Mouse (Mus musculus): ENCODE results near the gene Trim11. TPM values are rescaled to one million over a fixed set of nuclear protein-coding genes. Genes with fewer than 3 reads are reported as not detected.

The Trim11 gene
- polyA plus RNA-seq, 1 experiment from 2014 or later: 36.1 TPM

DNA sequence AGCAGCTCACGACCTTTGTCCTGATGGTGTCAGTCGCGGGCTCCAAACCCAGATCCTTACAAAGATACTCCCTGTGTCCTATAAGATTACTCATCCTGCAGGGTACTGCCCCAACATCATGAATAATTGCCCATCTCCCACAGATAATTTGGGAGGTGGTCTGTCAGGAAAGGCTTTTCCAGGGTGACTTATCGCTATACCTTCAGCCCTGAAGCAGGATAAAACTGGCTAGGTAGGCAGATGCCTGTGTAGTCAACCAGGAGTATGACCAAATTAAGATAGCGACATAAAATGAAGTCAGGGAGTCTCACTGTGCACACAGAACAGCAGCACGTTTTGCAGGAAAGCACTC is 38.8 kb upstream of the Trim11 start:
- peak overlapping the region; percentile 98 for H3K9ac ChIP-seq (ENCODE audit: low read length)
- peak overlapping the region; percentile 99 for H3K4me2 ChIP-seq (ENCODE audit: low read length)
- H3K4me1 ChIP-seq (ENCODE audit: control insufficient read depth in 2 of 2, insufficient read depth in 2 of 2, low read length in 2 of 2): peaks cover 6 to 13% of the 10 kb centered on the region in 2 experiments
- WGBS: 18% methylated on average over 6 of the region's 6 CpGs
- H3K9me3 ChIP-seq (ENCODE audit: control insufficient read depth, low read length): no peaks in the 10 kb centered on the region
- ATAC-seq (ENCODE audit: insufficient number of reproducible peaks, insufficient read depth, low FRiP score, low read depth): no peak
- peaks cover 28% of the 10 kb centered on the region for H3K36me3 ChIP-seq (ENCODE audit: control insufficient read depth, insufficient read depth, low read length)
- H3K27me3 ChIP-seq (ENCODE audit: control insufficient read depth, insufficient read depth, low read length): peaks cover 5% of the 10 kb centered on the region; the same call in 1 of the 2 replicates
- H3K27ac ChIP-seq (replicated peaks in 1 of 2; ENCODE audit: control insufficient read depth in 1 of 2, insufficient read depth in 1 of 2, low read depth in 2 of 2, low read length in 2 of 2): peak overlapping the region; percentile 61 to 98
- H3K4me3 ChIP-seq (ENCODE audit: control insufficient read depth in 1 of 2, insufficient read depth in 1 of 2, low read depth in 1 of 2, low read length in 2 of 2): peak overlapping the region; percentile 72 to 93

DNA sequence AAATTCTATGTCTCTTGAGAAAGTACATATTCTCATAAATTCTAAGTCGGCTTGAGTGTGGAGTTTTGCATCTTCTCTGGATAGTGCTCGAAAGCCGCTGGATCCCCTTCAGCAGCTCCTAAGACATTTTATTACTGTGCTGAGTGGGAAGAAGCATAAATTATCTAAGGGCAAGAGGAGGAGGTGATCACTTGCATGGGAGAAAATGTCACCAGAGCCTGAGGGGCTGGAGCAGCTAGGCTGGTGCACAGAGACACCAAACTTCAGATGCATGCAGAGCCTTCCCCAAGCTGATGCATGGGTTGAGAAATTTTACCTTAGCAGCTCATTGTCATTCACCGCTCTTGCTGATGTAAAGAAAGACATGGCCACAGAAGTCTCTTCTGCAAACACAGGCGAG is 33.8 kb upstream of the Trim11 start:
- ATAC-seq (ENCODE audit: insufficient number of reproducible peaks, insufficient read depth, low FRiP score, low read depth): no peak

DNA sequence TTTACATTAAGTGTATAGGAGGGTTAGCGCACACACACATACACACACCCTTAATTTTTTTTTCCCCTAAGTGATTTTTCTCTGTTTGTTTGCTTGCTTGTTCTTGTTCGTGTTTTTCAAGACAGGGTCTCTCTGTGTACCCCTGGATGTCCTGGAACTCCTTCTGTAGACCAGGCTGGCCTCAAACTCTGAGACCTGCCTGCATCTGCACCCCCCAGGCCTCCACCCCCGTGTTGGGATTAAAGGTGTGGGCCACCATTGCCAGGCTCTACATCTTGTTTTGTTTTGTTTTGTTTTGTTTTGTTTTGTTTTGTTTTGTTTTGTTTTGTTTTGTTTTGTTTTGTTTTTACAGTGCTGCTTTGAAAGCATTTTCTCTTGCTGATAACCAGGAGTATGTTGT is 30.6 kb upstream of the Trim11 start:
- 74% methylated on average over 3 of the region's 3 CpGs for WGBS
- Histone ChIP-seq H3K27me3 (ENCODE audit: control insufficient read depth, insufficient read depth, low read length) (peaks cover 25% of the 10 kb centered on the region), H3K27ac (replicated peaks in 1 of 2; ENCODE audit: control insufficient read depth in 1 of 2, insufficient read depth in 1 of 2, low read depth in 2 of 2, low read length in 2 of 2) (no peak overlapping the region), H3K4me1 (ENCODE audit: control insufficient read depth in 2 of 2, insufficient read depth in 2 of 2, low read length in 2 of 2) (peaks cover 4% of the 10 kb centered on the region in 2 experiments; a peak in 3 of 4 replicates), H3K4me2 (ENCODE audit: low read length) (no peak overlapping the region), H3K9ac (ENCODE audit: low read length) (no peak overlapping the region), H3K9me3 (ENCODE audit: control insufficient read depth, low read length) (no peaks in the 10 kb centered on the region), H3K4me3 (ENCODE audit: control insufficient read depth in 1 of 2, insufficient read depth in 1 of 2, low read depth in 1 of 2, low read length in 2 of 2) (no peak overlapping the region), H3K36me3 (ENCODE audit: control insufficient read depth, insufficient read depth, low read length) (no peaks in the 10 kb centered on the region)
- no peak for ATAC-seq (ENCODE audit: insufficient number of reproducible peaks, insufficient read depth, low FRiP score, low read depth)

More for the DNA sequence above, 33.8 kb upstream of the Trim11 start:
- Histone ChIP-seq H3K27ac (replicated peaks in 1 of 2; ENCODE audit: control insufficient read depth in 1 of 2, insufficient read depth in 1 of 2, low read depth in 2 of 2, low read length in 2 of 2) (no peak overlapping the region), H3K27me3 (ENCODE audit: control insufficient read depth, insufficient read depth, low read length) (peaks cover 18% of the 10 kb centered on the region), H3K36me3 (ENCODE audit: control insufficient read depth, insufficient read depth, low read length) (no peaks in the 10 kb centered on the region), H3K9ac (ENCODE audit: low read length) (no peak overlapping the region), H3K4me1 (ENCODE audit: control insufficient read depth in 2 of 2, insufficient read depth in 2 of 2, low read length in 2 of 2) (peaks cover 3 to 4% of the 10 kb centered on the region in 2 experiments; a peak in 3 of 4 replicates), H3K4me3 (ENCODE audit: control insufficient read depth in 1 of 2, insufficient read depth in 1 of 2, low read depth in 1 of 2, low read length in 2 of 2) (no peak overlapping the region), H3K9me3 (ENCODE audit: control insufficient read depth, low read length) (no peaks in the 10 kb centered on the region), H3K4me2 (ENCODE audit: low read length) (no peak overlapping the region)
- 74% methylated on average over 5 of the region's 5 CpGs for WGBS

DNA sequence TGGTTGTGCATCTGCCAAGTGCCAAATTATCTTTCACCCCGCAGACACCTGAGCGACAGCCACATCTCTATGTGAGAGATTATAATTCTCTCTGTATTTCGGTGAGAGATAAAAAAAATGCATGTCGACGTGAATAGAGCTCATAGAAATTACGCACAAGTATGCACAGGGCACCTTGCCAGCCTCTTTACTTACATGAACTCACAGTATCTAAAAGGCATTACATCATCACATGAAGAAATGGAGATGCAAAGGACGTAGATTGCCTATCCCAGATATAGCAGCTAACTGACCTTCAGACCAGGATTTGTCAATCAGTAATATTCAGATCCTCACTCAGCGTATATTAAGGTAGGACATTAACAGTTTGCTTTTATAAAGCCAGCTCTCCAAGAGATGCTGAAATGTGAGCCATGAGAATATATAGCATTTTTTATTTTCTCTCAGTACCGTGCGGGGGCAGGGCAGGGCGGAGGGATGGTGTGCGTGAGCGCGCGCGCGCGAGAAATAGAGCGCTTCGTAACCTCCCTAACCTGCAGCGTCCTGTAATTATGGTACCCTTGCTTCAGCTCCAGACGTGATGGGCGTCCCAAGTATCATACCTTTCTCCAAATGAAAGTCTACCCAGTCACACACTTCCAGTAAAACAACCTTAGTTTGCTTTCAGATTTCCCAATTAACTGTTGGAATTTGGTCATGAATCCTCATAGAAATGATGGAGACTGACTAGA is 29.9 kb upstream of the Trim11 start:
- Histone ChIP-seq H3K9ac (ENCODE audit: low read length) (peak overlapping the region; percentile 58), H3K27me3 (ENCODE audit: control insufficient read depth, insufficient read depth, low read length) (peaks cover 25% of the 10 kb centered on the region), H3K36me3 (ENCODE audit: control insufficient read depth, insufficient read depth, low read length) (no peaks in the 10 kb centered on the region), H3K27ac (replicated peaks in 1 of 2; ENCODE audit: control insufficient read depth in 1 of 2, insufficient read depth in 1 of 2, low read depth in 2 of 2, low read length in 2 of 2) (peak overlapping the region; percentile 34 to 65), H3K4me3 (ENCODE audit: control insufficient read depth in 1 of 2, insufficient read depth in 1 of 2, low read depth in 1 of 2, low read length in 2 of 2) (peak overlapping the region; percentile 38 to 42), H3K4me2 (ENCODE audit: low read length) (peak overlapping the region; percentile 70), H3K4me1 (ENCODE audit: control insufficient read depth in 2 of 2, insufficient read depth in 2 of 2, low read length in 2 of 2) (peaks cover 4 to 5% of the 10 kb centered on the region in 2 experiments), H3K9me3 (ENCODE audit: control insufficient read depth, low read length) (no peaks in the 10 kb centered on the region)
- no peak for ATAC-seq (ENCODE audit: insufficient number of reproducible peaks, insufficient read depth, low FRiP score, low read depth)
- 18% methylated on average over 23 of the region's 23 CpGs for WGBS

DNA sequence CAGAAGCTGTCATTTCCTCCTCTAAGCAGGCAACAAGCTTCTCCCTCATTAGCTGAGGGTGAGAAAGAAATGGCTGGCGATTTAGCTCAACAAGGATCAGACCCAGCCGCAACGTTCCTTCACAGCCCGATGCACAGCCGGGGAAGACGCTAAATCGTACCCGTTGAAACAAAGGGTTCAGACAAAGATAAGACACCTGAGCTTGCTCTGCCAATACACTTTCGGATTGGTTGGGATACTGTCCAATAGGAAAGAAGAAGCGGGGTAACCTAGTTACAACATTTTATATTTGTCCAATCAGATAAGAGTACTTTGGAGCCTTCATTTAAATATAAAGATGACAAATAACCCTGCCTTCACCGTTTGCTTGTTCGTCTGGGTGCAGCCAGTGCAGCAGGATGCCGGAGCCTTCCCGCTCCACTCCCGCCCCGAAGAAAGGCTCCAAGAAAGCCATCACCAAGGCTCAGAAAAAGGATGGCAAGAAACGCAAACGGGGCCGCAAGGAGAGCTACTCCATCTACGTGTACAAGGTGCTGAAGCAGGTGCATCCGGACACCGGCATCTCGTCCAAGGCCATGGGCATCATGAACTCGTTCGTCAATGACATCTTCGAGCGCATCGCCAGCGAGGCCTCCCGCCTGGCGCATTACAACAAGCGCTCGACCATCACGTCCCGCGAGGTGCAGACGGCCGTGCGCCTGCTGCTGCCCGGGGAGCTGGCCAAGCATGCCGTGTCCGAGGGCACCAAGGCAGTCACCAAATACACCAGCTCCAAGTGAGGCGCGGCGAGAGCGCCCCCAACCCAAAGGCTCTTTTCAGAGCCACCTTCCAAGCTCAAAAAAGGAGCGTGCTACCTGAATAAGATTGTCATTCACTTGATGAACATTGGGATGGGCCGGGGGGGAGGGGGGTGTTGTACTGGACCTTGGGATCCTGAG is 29.1 kb upstream of the Trim11 start, which contains the start of gene Hist3h2ba:
Gene Hist3h2ba (plus strand): TSS at position 379 of the 938 bp plus-strand sequence.
- Histone ChIP-seq H3K9ac (ENCODE audit: low read length) (peak within 1 kb of the TSS; percentile 70), H3K27me3 (ENCODE audit: control insufficient read depth, insufficient read depth, low read length) (peaks cover 22% of the 10 kb centered on the region)
- peak; percentile 73 for ATAC-seq (ENCODE audit: insufficient number of reproducible peaks, insufficient read depth, low FRiP score, low read depth)

DNA sequence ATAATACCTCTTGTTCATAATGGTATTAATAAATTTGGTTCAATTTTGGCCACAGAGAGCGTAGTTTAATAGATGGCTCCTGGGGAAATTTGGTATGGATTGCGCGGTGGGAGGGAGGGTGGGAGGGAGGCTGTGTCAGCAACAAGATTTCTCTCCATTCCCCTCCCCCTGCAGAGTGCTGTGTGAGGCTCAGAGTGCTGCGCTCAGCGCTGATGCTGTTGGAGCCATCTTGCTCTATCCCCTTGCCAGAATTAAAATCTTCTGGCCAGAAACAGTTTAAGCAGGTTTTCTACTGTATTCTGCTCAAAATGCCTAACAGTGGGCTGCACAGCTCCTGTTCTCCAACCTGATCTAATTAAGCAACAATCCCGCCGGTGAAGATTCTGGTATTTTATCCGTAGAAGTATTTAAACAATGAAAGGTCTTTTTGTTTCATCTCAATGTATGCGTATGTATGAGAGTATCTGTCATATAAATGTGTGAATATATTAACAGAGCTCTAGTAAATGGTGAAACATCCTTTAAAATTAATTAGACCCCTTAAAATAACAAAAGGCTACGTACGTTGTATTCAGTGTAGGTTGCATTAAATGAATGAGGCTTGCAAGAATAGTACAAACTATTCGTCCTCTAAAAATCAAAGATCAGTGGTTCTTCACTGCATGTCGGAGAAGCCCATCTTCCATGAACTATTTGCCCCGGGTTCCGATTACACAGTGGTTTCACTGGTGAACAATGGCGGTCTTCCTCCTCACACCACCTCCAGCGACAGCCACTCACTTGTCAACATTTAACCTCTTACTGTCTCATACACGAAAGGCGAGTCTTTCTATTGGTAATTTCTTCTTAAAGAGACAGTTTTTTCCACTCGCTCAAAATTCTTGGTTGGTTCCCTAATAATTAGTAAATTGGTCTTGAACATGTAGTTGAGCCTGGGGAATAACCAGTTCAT is 28.1 kb upstream of the Trim11 start:
- H3K4me2 ChIP-seq (ENCODE audit: low read length): peak overlapping the region; percentile 70
- peaks cover 8 to 15% of the 10 kb centered on the region in 2 experiments for H3K4me1 ChIP-seq (ENCODE audit: control insufficient read depth in 2 of 2, insufficient read depth in 2 of 2, low read length in 2 of 2)
- H3K9me3 ChIP-seq (ENCODE audit: control insufficient read depth, low read length): no peaks in the 10 kb centered on the region
- peak overlapping the region; percentile 38 to 51 for H3K4me3 ChIP-seq (ENCODE audit: control insufficient read depth in 1 of 2, insufficient read depth in 1 of 2, low read depth in 1 of 2, low read length in 2 of 2)
- H3K27ac ChIP-seq (replicated peaks in 1 of 2; ENCODE audit: control insufficient read depth in 1 of 2, insufficient read depth in 1 of 2, low read depth in 2 of 2, low read length in 2 of 2): peak overlapping the region in 1 of 2 experiments; percentile 65; a peak in 2 of 4 replicates
- WGBS: 17% methylated on average over 20 of the region's 20 CpGs
- no peaks in the 10 kb centered on the region for H3K36me3 ChIP-seq (ENCODE audit: control insufficient read depth, insufficient read depth, low read length)
- no peak for ATAC-seq (ENCODE audit: insufficient number of reproducible peaks, insufficient read depth, low FRiP score, low read depth)
- peak overlapping the region; percentile 70 for H3K9ac ChIP-seq (ENCODE audit: low read length)
- H3K27me3 ChIP-seq (ENCODE audit: control insufficient read depth, insufficient read depth, low read length): peaks cover 20% of the 10 kb centered on the region

More for the DNA sequence above, 29.1 kb upstream of the Trim11 start, which contains the start of gene Hist3h2ba:
- Histone ChIP-seq H3K9me3 (ENCODE audit: control insufficient read depth, low read length) (no peaks in the 10 kb centered on the region), H3K36me3 (ENCODE audit: control insufficient read depth, insufficient read depth, low read length) (no peaks in the 10 kb centered on the region), H3K4me1 (ENCODE audit: control insufficient read depth in 2 of 2, insufficient read depth in 2 of 2, low read length in 2 of 2) (peaks cover 7 to 14% of the 10 kb centered on the region in 2 experiments), H3K27ac (replicated peaks in 1 of 2; ENCODE audit: control insufficient read depth in 1 of 2, insufficient read depth in 1 of 2, low read depth in 2 of 2, low read length in 2 of 2) (peak within 1 kb of the TSS; percentile 65 to 71), H3K4me3 (ENCODE audit: control insufficient read depth in 1 of 2, insufficient read depth in 1 of 2, low read depth in 1 of 2, low read length in 2 of 2) (peak within 1 kb of the TSS; percentile 38 to 51), H3K4me2 (ENCODE audit: low read length) (peak within 1 kb of the TSS; percentile 70)
- WGBS: under 1% methylated on average over 48 of the region's 48 CpGs

All from heart, embryonic 14.5 days (tissue).